In the genomic region with DNA sequence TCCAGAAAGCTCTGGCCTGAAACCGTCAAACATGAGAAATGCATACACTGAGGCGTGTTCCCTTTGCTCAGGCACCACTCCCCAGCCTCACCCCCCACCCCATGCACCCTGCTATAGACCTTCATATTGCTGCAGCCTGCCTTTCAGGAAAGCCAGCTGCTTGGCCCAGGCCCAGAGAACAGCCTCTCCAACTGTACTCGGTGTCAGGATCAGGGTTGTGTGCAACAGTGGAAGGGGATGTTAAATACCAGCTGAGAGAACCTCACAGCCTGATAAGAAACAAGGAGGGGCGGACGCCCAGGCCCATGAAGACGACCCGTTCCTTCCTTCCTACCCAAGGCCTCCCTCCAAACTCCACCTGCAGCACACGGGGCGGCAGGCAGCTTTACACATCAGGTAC, we compare ENCODE assay signal across 12 mouse cellular contexts.
DNase-seq lines count a peak whose midpoint lies in the region; ATAC-seq and TF ChIP-seq lines count a peak whose summit lies in the region.
"Had no signal": no experiment of that assay in that cellular context is flagged by ENCODE, and none has a peak within 500 bp of the region (broad histone marks: within the 10 kb centered on the region; RNA-seq: fewer than 3 reads in every experiment).

No protein-coding gene starts in this region.

- no peak overlapping the region for H3K9ac ChIP-seq in intestine, embryonic 15.5 days
- H3K9ac ChIP-seq in intestine, postnatal 0 days (ENCODE audit: low read depth, low read length), result no peak overlapping the region
- no peak overlapping the region for H3K9ac ChIP-seq in lung, postnatal 0 days (replicated peaks; ENCODE audit: low read depth)
- H3K9ac ChIP-seq in stomach, embryonic 14.5 days (replicated peaks; ENCODE audit: low read depth, low read length), result no peak overlapping the region
- H3K9ac ChIP-seq: neural tube, embryonic 12.5 days had no signal

- no peak for TF ChIP-seq EP300 in lung, postnatal 0 days (IDR thresholded peaks at IDR 0.05)

- 60% methylated on average over 9 of the region's 9 CpGs for WGBS in intestine, embryonic 15.5 days
- WGBS in intestine, postnatal 0 days, result 52% methylated on average over 9 of the region's 9 CpGs
- WGBS in lung, postnatal 0 days, result 36% methylated on average over 9 of the region's 9 CpGs
- WGBS in lung, adult 2 months, result 56% methylated on average over 9 of the region's 9 CpGs
- WGBS in stomach, embryonic 14.5 days, result 68% methylated on average over 9 of the region's 9 CpGs

- TF ChIP-seq POLR2A in lung, adult 2 months (IDR thresholded peaks at IDR 0.05; ENCODE audit: borderline replicate concordance, extremely low read depth, low read depth, low read length), result no peak

- peaks cover 19% of the 10 kb centered on the region for H3K4me1 ChIP-seq in intestine, embryonic 15.5 days (replicated peaks)
- no peaks in the 10 kb centered on the region for H3K4me1 ChIP-seq in intestine, postnatal 0 days (replicated peaks; ENCODE audit: control insufficient read depth, insufficient read depth, low read length)
- peaks cover 4% of the 10 kb centered on the region; the same call in 1 of the 2 replicates for H3K4me1 ChIP-seq in lung, postnatal 0 days (ENCODE audit: insufficient read depth, low read depth, low read length)
- H3K4me1 ChIP-seq in lung, adult 2 months (ENCODE audit: control insufficient read depth, insufficient read depth, low read length), result no peaks in the 10 kb centered on the region; the same call in 1 of the 2 replicates
- H3K4me1 ChIP-seq in stomach, embryonic 14.5 days (ENCODE audit: control insufficient read depth, insufficient read depth, low read length), result peaks cover 13% of the 10 kb centered on the region; the same call in 1 of the 2 replicates
- H3K4me1 ChIP-seq: neural tube, embryonic 12.5 days had no signal

- H3K27me3 ChIP-seq in intestine, embryonic 15.5 days (replicated peaks), result no peaks in the 10 kb centered on the region
- no peaks in the 10 kb centered on the region for H3K27me3 ChIP-seq in intestine, postnatal 0 days (replicated peaks; ENCODE audit: control insufficient read depth, insufficient read depth, low read length)
- no peaks in the 10 kb centered on the region for H3K27me3 ChIP-seq in lung, postnatal 0 days (replicated peaks; ENCODE audit: insufficient read depth, low read length)
- no peaks in the 10 kb centered on the region for H3K27me3 ChIP-seq in stomach, embryonic 14.5 days (ENCODE audit: control insufficient read depth, insufficient read depth, low read length)
- H3K27me3 ChIP-seq: neural tube, embryonic 12.5 days had no signal

- DNase-seq in lung, postnatal 0 days (ENCODE audit: low spot score), result peak; percentile 48
- DNase-seq in lung, adult 2 months, result no peak
- no peak for DNase-seq in adrenal gland, adult 2 months
- DNase-seq: cerebellum, adult 9-10 months; heart, postnatal 14 days; thymus, postnatal 25 days had no signal

- H3K36me3 ChIP-seq in intestine, embryonic 15.5 days, result no peaks in the 10 kb centered on the region
- H3K36me3 ChIP-seq in intestine, postnatal 0 days (ENCODE audit: control insufficient read depth, insufficient read depth), result no peaks in the 10 kb centered on the region; the same call in 1 of the 2 replicates
- H3K36me3 ChIP-seq in lung, postnatal 0 days (ENCODE audit: insufficient read depth, low read length), result no peaks in the 10 kb centered on the region
- no peaks in the 10 kb centered on the region for H3K36me3 ChIP-seq in stomach, embryonic 14.5 days (ENCODE audit: control insufficient read depth, insufficient read depth, low read length)
- H3K36me3 ChIP-seq: neural tube, embryonic 12.5 days had no signal

- H3K4me2 ChIP-seq in intestine, embryonic 15.5 days (replicated peaks), result no peak overlapping the region
- H3K4me2 ChIP-seq in intestine, postnatal 0 days (replicated peaks; ENCODE audit: low read depth), result no peak overlapping the region
- no peak overlapping the region for H3K4me2 ChIP-seq in lung, postnatal 0 days (replicated peaks; ENCODE audit: low read depth, low read length)
- no peak overlapping the region for H3K4me2 ChIP-seq in stomach, embryonic 14.5 days (replicated peaks; ENCODE audit: low read depth, low read length)
- H3K4me2 ChIP-seq: neural tube, embryonic 12.5 days had no signal

- H3K27ac ChIP-seq in intestine, embryonic 15.5 days, result no peak overlapping the region
- H3K27ac ChIP-seq in intestine, postnatal 0 days (ENCODE audit: low read depth, low read length), result no peak overlapping the region
- no peak overlapping the region for H3K27ac ChIP-seq in lung, postnatal 0 days (ENCODE audit: low read length)
- 0 out of 2 replicates have a peak overlapping the region, but pooled peaks have one; percentile 15 for H3K27ac ChIP-seq in stomach, embryonic 14.5 days (ENCODE audit: low read length)
- H3K27ac ChIP-seq: macrophage; neural tube, embryonic 12.5 days had no signal

- 0 out of 2 replicates have a peak, but pooled peaks have one; percentile 32 for ATAC-seq in intestine, embryonic 15.5 days
- no peak for ATAC-seq in intestine, postnatal 0 days
- ATAC-seq in lung, postnatal 0 days, result peak; percentile 11
- ATAC-seq in erythroid progenitor cell, adult 5-6 weeks (replicated peaks; ENCODE audit: low FRiP score, poor library complexity, severe bottlenecking), result 0 out of 2 replicates have a peak, but pooled peaks have one; percentile 33
- ATAC-seq in stomach, embryonic 14.5 days (ENCODE audit: insufficient number of reproducible peaks, insufficient read depth, low FRiP score, low read depth), result no peak

- TF ChIP-seq CTCF in intestine, postnatal 0 days (IDR thresholded peaks at IDR 0.05; ENCODE audit: low read depth), result no peak
- no peak for TF ChIP-seq CTCF in lung, postnatal 0 days (IDR thresholded peaks at IDR 0.05)
- TF ChIP-seq CTCF in lung, adult 2 months (IDR thresholded peaks at IDR 0.05; ENCODE audit: insufficient read depth, low read length), result no peak

- H3K9me3 ChIP-seq in intestine, embryonic 15.5 days, result no peaks in the 10 kb centered on the region
- H3K9me3 ChIP-seq in intestine, postnatal 0 days (ENCODE audit: control insufficient read depth), result no peaks in the 10 kb centered on the region
- H3K9me3 ChIP-seq in lung, postnatal 0 days (ENCODE audit: low read length), result no peaks in the 10 kb centered on the region
- no peaks in the 10 kb centered on the region for H3K9me3 ChIP-seq in stomach, embryonic 14.5 days (ENCODE audit: control insufficient read depth, low read depth, low read length)
- H3K9me3 ChIP-seq: neural tube, embryonic 12.5 days had no signal

- H3K4me3 ChIP-seq in intestine, embryonic 15.5 days (replicated peaks), result no peak overlapping the region
- H3K4me3 ChIP-seq in intestine, postnatal 0 days (ENCODE audit: low read depth, low read length), result no peak overlapping the region
- H3K4me3 ChIP-seq in lung, postnatal 0 days (ENCODE audit: low read depth, low read length), result no peak overlapping the region
- no peak overlapping the region for H3K4me3 ChIP-seq in lung, adult 2 months (replicated peaks; ENCODE audit: extremely low read depth, low read depth, low read length)
- no peak overlapping the region for H3K4me3 ChIP-seq in stomach, embryonic 14.5 days (ENCODE audit: low read depth, low read length)
- H3K4me3 ChIP-seq: neural tube, embryonic 12.5 days had no signal

Comparison
In these comparisons a context has a peak if more than half of its experiments do, and no peak if none do; other contexts are left out.
1. ATAC-seq: peak in intestine, embryonic 15.5 days (single experiment), lung, postnatal 0 days (single experiment) and erythroid progenitor cell, adult 5-6 weeks (single experiment); none in intestine, postnatal 0 days (single experiment) and stomach, embryonic 14.5 days (single experiment).